Mouse (Mus musculus) left cerebral cortex, postnatal 10 days (tissue): ENCODE measurements around the gene Syndig1. TPM values are rescaled to one million over a fixed set of nuclear protein-coding genes. Genes with fewer than 3 reads are reported as not detected.

Experiments
- DNase-seq, 2 experiments: peaks; one replicate each; pipeline ENCODE4 v3.0.0; 2021 to 2022; ENCODE audit warnings: low spot score in 2 of 2, mixed read lengths in 1 of 2; ENCODE audit errors: extremely low spot score in 1 of 2
- intact Hi-C: fragments of 180-260 bp; cut with DNase I; formaldehyde crosslinking; loops from one replicate; pipeline ENCODE4 v1.15.1; 2025
- total RNA-seq, 2 experiments: library from RNA; stranded (reverse); gene quantifications; 2 replicates each; pipeline ENCODE4 v1.2.3; 2021

Gene Syndig1
- total RNA-seq = 10 to 100 TPM; 58.7 to 65.8 TPM

GRCm38 (mm10) chr2:149828911-149829310 is at the start of gene Syndig1:
Syndig1 (plus strand) TSS chr2:149829211.
- intact Hi-C loops = no loop called here
- DNase-seq = no peak

- intact Hi-C loops = no loop called here
- DNase-seq = no peak
These were observed 30.4 kb upstream of the Syndig1 start for GRCm38 (mm10) chr2:149798613-149799012.

- intact Hi-C loops = no loop called here
- no peak for DNase-seq
These were observed 24.3 kb upstream of the Syndig1 start for GRCm38 (mm10) chr2:149804599-149805140.

- intact Hi-C loops = no loop called here
- no peak for DNase-seq
These were observed 23.8 kb upstream of the Syndig1 start for GRCm38 (mm10) chr2:149805256-149805655.

GRCm38 (mm10) chr2:149812899-149813298 is 16.1 kb upstream of the Syndig1 start:
- intact Hi-C loops = no loop called here
- no peak for DNase-seq

GRCm38 (mm10) chr2:149818395-149818794 is 10.6 kb upstream of the Syndig1 start:
- intact Hi-C loops = no loop called here
- no peak for DNase-seq

- DNase-seq = no peak
- intact Hi-C loops = no loop called here
These were observed 9.3 kb upstream of the Syndig1 start for GRCm38 (mm10) chr2:149819751-149820150.

- DNase-seq = no peak
- intact Hi-C loops = no loop called here
These were observed 8.8 kb upstream of the Syndig1 start for GRCm38 (mm10) chr2:149820201-149820600.

GRCm38 (mm10) chr2:149829955-149830535 is 1.0 kb downstream of the Syndig1 start:
- peak in 1 of 2 experiments; percentile 47 for DNase-seq
- intact Hi-C loops = loop anchor here (5.0 kb wide), 2 partner anchors 102 to 187 kb away; no protein-coding TSS in a partner anchor

- intact Hi-C loops = loop anchor here (5.0 kb wide), 2 partner anchors 102 to 187 kb away; no protein-coding TSS in a partner anchor
- peak; percentile 34 to 79 for DNase-seq
These were observed 1.8 kb downstream of the Syndig1 start, which contains the start of gene C530025M09Rik for GRCm38 (mm10) chr2:149830536-149831458. C530025M09Rik (minus strand) TSS chr2:149831213.

GRCm38 (mm10) chr2:149831459-149832245 is 2.6 kb downstream of the Syndig1 start:
- DNase-seq = no peak
- intact Hi-C loops = loop anchor here (5.0 kb wide), 2 partner anchors 101 to 186 kb away; no protein-coding TSS in a partner anchor

- no peak for DNase-seq
- intact Hi-C loops = loop anchor here (5.0 kb wide), 2 partner anchors 100 to 185 kb away; no protein-coding TSS in a partner anchor
These were observed 3.3 kb downstream of the Syndig1 start for GRCm38 (mm10) chr2:149832301-149832700.

GRCm38 (mm10) chr2:149835091-149835490 is 6.1 kb downstream of the Syndig1 start:
- intact Hi-C loops = no loop called here
- no peak for DNase-seq

GRCm38 (mm10) chr2:149836471-149837135 is 7.6 kb downstream of the Syndig1 start:
- no peak for DNase-seq
- intact Hi-C loops = no loop called here

- no peak for DNase-seq
- intact Hi-C loops = no loop called here
These were observed 10.7 kb downstream of the Syndig1 start for GRCm38 (mm10) chr2:149839666-149840065.

GRCm38 (mm10) chr2:149844575-149844974 is 15.6 kb downstream of the Syndig1 start:
- intact Hi-C loops = no loop called here
- DNase-seq = no peak

GRCm38 (mm10) chr2:149848778-149849177 is 19.8 kb downstream of the Syndig1 start:
- intact Hi-C loops = no loop called here
- DNase-seq = no peak

- DNase-seq = no peak
- intact Hi-C loops = no loop called here
These were observed 32.0 kb downstream of the Syndig1 start for GRCm38 (mm10) chr2:149861002-149861401.
